Mouse (Mus musculus) brown adipose tissue, adult 24 weeks (tissue): ENCODE measurements at regions not wholly inside any gene's neighbourhood (a gene's known extent, or its start where the extent isn't known, plus 50 kb on each side); places are given as distances from the start of the nearest gene placed in this dataset.

ENCODE experiments used
- H3K27ac ChIP-seq: fragments of 200-500 bp; replicated peaks from 2 replicates; pipeline ENCODE4 v1.5.1; 2012; ENCODE audit warnings: low read depth, mild to moderate bottlenecking, low read length
- H3K4me1 ChIP-seq: fragments of 200-500 bp; 2 replicates; pipeline ENCODE4 v1.6.1; 2012; ENCODE audit warnings: low read length, mixed read lengths; ENCODE audit not compliant: control insufficient read depth, insufficient read depth, insufficient read length
- H3K4me3 ChIP-seq: fragments of 200-500 bp; 2 replicates; pipeline ENCODE4 v1.5.1; 2012; ENCODE audit warnings: low read depth, mild to moderate bottlenecking, low read length, moderate library complexity; ENCODE audit not compliant: insufficient read depth

GRCm38 (mm10) chr11:24342732-24343131 is 264.9 kb downstream of the Bcl11a start:
- Histone ChIP-seq H3K27ac (no peak overlapping the region), H3K4me3 (no peak overlapping the region), H3K4me1 (peaks cover 6% of the 10 kb centered on the region)

- H3K27ac ChIP-seq, result no peak overlapping the region
- no peak overlapping the region for H3K4me3 ChIP-seq
- peaks cover under 1% of the 10 kb centered on the region; the same call in 1 of the 2 replicates for H3K4me1 ChIP-seq
Measured at GRCm38 (mm10) chr11:24347225-24347624, 269.4 kb downstream of the Bcl11a start.

- H3K4me3 ChIP-seq, result no peak overlapping the region
- H3K27ac ChIP-seq, result no peak overlapping the region
- H3K4me1 ChIP-seq, result no peaks in the 10 kb centered on the region
Measured at GRCm38 (mm10) chr11:24348741-24349140, 270.9 kb downstream of the Bcl11a start.

- H3K27ac ChIP-seq, result no peak overlapping the region
- no peak overlapping the region for H3K4me3 ChIP-seq
- H3K4me1 ChIP-seq, result no peaks in the 10 kb centered on the region
Measured at GRCm38 (mm10) chr11:24349967-24350643, 272.2 kb downstream of the Bcl11a start.

GRCm38 (mm10) chr11:24350839-24351238 is 273.0 kb downstream of the Bcl11a start:
- H3K4me3 ChIP-seq, result no peak overlapping the region

GRCm38 (mm10) chr11:24352071-24352470 is 274.2 kb downstream of the Bcl11a start:
- Histone ChIP-seq H3K4me3 (no peak overlapping the region), H3K27ac (no peak overlapping the region), H3K4me1 (no peaks in the 10 kb centered on the region)

More at GRCm38 (mm10) chr11:24350839-24351238, 273.0 kb downstream of the Bcl11a start:
- H3K4me1 ChIP-seq, result no peaks in the 10 kb centered on the region
- no peak overlapping the region for H3K27ac ChIP-seq

- no peaks in the 10 kb centered on the region for H3K4me1 ChIP-seq
- no peak overlapping the region for H3K27ac ChIP-seq
Measured at GRCm38 (mm10) chr11:24353056-24353455, 275.2 kb downstream of the Bcl11a start.

GRCm38 (mm10) chr11:24357388-24357787 is 279.5 kb downstream of the Bcl11a start:
- Histone ChIP-seq H3K4me3 (no peak overlapping the region), H3K27ac (no peak overlapping the region), H3K4me1 (no peaks in the 10 kb centered on the region)

More at GRCm38 (mm10) chr11:24353056-24353455, 275.2 kb downstream of the Bcl11a start:
- no peak overlapping the region for H3K4me3 ChIP-seq

GRCm38 (mm10) chr11:24359086-24359485 is 281.2 kb downstream of the Bcl11a start:
- no peak overlapping the region for H3K27ac ChIP-seq
- no peak overlapping the region for H3K4me3 ChIP-seq
- H3K4me1 ChIP-seq, result peaks cover 3% of the 10 kb centered on the region; the same call in 1 of the 2 replicates

GRCm38 (mm10) chr11:24361998-24362687 is 284.3 kb downstream of the Bcl11a start:
- Histone ChIP-seq H3K27ac (no peak overlapping the region), H3K4me3 (no peak overlapping the region), H3K4me1 (peaks cover 3% of the 10 kb centered on the region; the same call in 1 of the 2 replicates)

- H3K27ac ChIP-seq, result no peak overlapping the region
- H3K4me3 ChIP-seq, result no peak overlapping the region
- H3K4me1 ChIP-seq, result peaks cover 3% of the 10 kb centered on the region; the same call in 1 of the 2 replicates
Measured at GRCm38 (mm10) chr11:24362688-24363035, 284.8 kb downstream of the Bcl11a start.

GRCm38 (mm10) chr11:24363418-24364364 is 285.8 kb downstream of the Bcl11a start:
- no peak overlapping the region for H3K4me3 ChIP-seq
- peaks cover 3% of the 10 kb centered on the region; the same call in 1 of the 2 replicates for H3K4me1 ChIP-seq
- H3K27ac ChIP-seq, result no peak overlapping the region

GRCm38 (mm10) chr11:24370198-24370860 is 292.5 kb downstream of the Bcl11a start:
- peaks cover 4% of the 10 kb centered on the region; the same call in 1 of the 2 replicates for H3K4me1 ChIP-seq
- H3K27ac ChIP-seq, result no peak overlapping the region
- H3K4me3 ChIP-seq, result no peak overlapping the region

- Histone ChIP-seq H3K27ac (no peak overlapping the region), H3K4me1 (peaks cover 4% of the 10 kb centered on the region; the same call in 1 of the 2 replicates), H3K4me3 (no peak overlapping the region)
Measured at GRCm38 (mm10) chr11:24370861-24371686, 293.2 kb downstream of the Bcl11a start.
